Mouse (Mus musculus) heart, adult 11 months (tissue): Measurements from ENCODE around the gene Armc2.
A peak's percentile ranks its signal among the peaks of the same experiment; 100 is the strongest.
"Not testable (repeated sequence)": the region's sequence is repeated elsewhere in the genome, so short reads cannot be mapped to it uniquely, and the experiment has no call there.

Source experiments
- DNase-seq: peaks from one replicate; pipeline ENCODE4 v3.0.0; 2022

Gene Armc2

DNA sequence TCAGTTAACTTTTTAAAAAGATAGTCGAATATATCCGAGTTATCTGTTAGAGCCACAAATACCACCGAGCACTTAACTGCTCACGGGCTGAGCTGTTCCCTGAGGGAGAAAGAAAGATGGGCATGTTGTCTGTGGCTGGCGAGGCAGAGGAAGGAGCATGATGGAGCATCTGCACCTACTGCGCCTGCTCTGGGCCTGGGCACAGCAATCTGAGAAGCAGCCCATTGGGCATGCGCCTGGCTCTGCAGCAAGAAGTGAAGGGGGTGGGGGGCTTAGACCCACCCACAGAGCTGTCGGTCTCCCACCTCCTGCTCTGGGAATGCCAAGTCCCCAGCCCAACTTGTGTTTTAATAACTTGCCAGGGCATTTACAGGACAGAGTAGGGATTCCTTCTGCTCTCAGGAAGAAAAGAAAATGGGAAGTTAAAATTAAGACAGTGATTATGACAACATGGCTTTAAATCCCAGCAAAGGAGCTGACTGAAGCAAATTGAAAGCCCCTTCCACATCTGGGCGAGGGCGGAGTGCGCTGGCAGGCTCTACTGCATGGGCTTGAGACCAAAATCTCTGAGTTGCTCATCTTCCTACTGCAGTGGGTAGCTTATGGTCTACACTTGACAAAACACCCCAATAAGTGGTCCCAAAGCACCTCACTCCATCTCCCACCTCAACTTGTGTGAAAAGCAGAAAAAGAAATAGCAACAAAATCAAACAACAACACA, 50.2 kb downstream of the Armc2 start:
- DNase-seq, result peak; percentile 95

- no peak for DNase-seq
These were observed 55.5 kb downstream of the Armc2 start for GRCm38 (mm10) chr10:41962725-41963124.

DNA sequence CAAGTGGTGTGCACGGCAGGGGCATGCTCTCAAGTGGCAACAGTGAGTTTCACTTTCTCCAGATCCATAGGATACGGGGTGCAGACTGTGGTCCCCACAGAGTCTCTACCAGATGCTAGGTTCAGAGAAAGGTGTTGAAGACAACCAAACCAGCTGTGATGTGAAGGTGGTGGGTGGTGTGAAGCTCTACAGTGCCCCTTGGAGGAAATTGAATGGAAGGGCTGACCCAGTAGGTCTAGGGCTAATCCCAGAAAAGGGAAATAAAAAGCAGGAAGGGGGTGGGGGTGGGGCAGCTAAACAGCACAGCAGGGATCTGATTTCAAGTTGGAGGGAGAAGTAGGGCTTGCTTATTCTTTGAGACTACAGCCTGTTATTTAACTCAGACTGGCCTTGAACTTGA, 58.4 kb downstream of the Armc2 start:
- peak; percentile 94 for DNase-seq

DNA sequence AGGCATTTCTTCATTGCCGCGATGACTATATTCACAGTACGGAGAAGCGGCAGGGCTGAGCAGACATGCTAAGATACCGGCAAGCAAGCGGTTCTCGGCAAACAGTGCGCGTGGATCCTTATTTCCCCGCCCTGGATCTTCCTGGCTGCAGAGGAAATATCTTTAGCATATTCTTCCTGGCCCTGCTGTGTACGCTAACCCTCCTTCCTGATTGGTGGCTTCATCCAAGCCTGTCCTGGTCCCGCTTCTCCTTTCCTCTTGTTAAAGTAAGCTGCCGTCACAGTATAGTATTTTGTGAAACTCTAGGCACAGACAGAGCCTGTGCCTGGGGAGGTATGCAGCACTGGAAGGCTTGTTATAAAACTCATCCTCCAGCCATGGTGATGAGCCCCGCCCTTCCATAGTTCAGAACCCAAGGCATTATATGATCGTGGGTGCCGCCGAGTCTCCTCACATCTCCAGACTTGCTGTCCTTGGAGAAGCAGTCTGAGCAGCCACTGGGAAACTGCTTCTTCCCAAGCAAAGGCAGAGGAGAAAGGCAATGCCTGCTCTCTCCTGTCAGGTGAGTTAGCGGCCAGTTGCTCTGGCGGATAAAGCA, 59.5 kb downstream of the Armc2 start:
- DNase-seq, result peak; percentile 96

- DNase-seq, result no peak
These were observed 60.6 kb downstream of the Armc2 start for GRCm38 (mm10) chr10:41957421-41958225.

DNA sequence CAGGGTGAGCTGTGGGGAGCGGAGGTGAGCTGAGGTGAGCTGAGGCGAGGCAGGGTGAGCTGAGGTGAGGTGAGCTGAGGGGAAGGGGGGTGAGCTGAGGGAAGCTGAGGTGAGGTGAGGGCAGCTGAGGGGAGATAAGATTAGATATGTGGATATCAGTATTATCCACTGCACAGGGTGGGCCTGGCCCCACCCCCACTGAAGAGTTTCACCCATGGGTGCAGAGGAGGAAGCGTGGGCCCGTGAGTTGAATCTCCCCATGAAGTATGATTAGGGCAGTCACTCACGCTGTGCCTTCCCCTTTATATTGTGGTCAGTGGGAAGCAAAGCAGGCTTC, 64.7 kb downstream of the Armc2 start:
- DNase-seq, result no peak

DNA sequence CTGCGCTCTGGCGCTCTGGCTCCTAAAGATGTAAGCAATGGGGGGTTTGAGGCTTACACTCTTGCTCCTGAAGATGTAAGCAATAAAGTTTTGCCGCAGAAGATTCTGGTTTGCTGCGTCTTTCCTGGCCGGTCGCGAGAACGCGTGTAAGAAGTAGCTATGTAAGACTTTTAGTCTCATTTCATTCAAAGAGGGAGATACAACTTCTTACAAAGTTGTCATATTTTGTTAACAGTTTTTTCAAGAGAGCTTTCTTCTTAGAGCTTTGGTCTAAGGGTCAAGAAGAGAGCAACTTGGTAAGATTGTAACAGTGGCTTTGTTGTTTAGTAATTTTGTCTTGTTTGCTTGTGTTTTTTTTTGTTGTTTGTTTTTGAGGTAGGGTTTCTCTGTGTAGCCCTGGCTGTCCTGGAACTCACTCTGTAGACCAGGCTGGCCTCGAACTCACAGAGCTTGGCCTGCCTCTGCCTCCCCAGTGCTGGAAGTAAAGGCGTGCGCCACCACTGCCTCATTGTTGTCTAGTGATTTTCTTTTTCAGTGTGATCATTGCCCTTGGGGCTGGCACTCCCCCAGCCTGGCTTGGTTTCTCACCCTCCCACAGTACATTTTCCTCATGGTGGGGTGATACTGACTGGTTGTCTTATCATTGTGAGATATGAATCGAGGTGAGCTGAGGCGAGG, 65.3 kb downstream of the Armc2 start:
- no peak for DNase-seq

DNA sequence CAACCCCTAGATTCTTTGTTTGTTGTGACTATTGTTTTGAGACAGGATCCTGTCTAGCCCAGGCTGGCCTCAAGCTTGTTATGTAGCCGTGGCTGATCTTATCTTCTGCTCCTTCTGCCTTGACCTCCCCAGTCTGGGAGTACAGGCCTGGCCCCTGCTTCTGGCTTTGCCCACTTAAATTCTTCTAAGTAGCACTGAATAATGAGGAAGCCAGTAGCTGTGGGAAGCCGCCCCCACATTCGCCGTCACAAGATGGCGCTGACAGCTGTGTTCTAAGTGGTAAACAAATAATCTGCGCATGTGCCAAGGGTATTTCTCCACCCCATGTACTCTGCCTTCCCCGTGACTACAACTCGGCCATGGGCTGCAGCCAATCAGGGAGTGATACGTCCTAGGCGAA, 65.9 kb downstream of the Armc2 start:
- DNase-seq, result not testable (repeated sequence)

DNA sequence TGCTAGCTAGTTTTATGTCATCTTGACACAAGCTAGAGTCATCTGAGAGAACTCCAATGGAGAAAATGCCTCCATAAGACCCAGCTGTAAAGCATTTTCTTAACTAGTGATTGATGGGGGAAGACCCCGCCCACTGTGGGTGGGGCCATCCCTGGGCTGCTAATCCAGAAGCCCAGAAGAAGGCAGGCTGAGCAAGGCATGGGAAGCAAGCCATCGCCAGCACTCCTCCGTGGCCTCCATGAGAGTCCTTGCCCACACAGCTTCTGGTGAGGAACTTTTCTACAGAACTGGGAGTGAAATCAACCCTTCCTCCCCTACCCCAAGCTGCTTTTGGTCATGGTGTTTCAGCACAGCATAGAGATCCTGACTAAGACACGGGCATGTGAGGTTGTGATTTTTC, 79.2 kb downstream of the Armc2 start:
- no peak for DNase-seq

GRCm38 (mm10) chr10:41937176-41937575, 81.1 kb downstream of the Armc2 start:
- peak; percentile 96 for DNase-seq

GRCm38 (mm10) chr10:41936100-41936499, 82.1 kb downstream of the Armc2 start:
- peak; percentile 98 for DNase-seq

- DNase-seq, result no peak
These were observed 82.8 kb downstream of the Armc2 start for GRCm38 (mm10) chr10:41935476-41935829.

GRCm38 (mm10) chr10:41934633-41935475, 83.4 kb downstream of the Armc2 start:
- DNase-seq, result peak; percentile 100

DNA sequence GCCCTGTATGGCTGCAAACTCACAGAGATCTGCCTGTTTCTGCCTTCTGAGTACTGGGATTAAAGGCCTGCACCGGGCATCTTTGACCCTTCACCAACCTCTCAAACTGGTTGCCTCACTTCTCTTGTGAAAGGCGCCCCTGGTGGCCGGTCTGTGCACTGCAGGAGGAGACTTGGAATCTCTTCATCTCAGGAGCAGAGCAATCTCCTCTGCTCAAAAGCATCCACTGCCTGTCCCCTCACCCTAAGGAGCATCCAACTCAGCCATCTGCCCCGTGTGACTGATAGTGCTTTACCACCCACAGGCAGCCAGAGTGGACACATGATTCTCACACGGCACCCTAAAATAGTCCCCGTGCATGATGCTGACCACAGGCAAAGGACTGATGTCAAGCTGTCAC, 84.7 kb downstream of the Armc2 start:
- peak; percentile 99 for DNase-seq

DNA sequence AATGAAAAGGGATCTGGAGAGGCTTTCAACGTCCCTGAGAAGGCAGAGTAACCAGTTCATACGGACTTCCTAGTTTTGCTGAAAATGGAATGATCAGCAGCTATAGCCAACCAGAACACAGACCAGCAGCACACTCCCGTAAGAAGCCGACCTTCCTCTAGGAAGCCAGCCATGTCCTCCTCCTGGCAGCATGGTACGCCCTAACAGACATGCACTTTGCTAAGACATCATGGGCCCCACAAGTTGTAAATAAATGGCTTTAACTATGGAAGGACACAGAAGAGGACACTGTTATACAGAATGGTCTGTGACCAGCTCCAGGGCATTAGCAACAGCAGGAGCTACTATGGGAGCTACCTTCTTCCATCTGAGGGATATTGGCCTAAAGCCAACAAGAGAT, 85.3 kb downstream of the Armc2 start:
- peak; percentile 90 for DNase-seq

GRCm38 (mm10) chr10:41931962-41932361, 86.3 kb downstream of the Armc2 start:
- DNase-seq, result peak; percentile 94

- DNase-seq, result no peak
These were observed 87.3 kb downstream of the Armc2 start for GRCm38 (mm10) chr10:41930966-41931365.

- no peak for DNase-seq
These were observed 91.5 kb downstream of the Armc2 start for GRCm38 (mm10) chr10:41926726-41927125.

- DNase-seq, result no peak
These were observed 105.8 kb downstream of the Armc2 start for GRCm38 (mm10) chr10:41912290-41912994.

DNA sequence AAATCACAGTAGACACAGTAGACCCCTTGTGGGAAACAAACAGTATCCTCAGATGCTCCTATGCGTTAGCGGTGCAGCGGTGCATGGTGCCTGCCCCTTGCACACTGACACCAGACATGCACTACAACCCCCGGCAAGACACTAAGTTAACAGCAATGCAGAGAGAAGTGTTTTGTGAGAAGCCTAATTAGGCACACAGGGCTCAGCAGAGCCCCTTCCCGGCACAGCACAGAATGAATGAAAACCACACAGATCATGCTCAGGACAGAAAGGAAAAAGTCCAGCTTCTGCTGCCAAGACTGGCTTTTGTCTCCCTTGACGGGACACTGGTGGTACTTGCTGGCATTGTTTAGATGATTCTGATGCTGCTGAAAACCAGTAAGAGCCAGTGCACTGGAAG, 109.3 kb downstream of the Armc2 start:
- DNase-seq, result no peak

- DNase-seq, result peak; percentile 55
These were observed 110.3 kb downstream of the Armc2 start for GRCm38 (mm10) chr10:41907950-41908349.

DNA sequence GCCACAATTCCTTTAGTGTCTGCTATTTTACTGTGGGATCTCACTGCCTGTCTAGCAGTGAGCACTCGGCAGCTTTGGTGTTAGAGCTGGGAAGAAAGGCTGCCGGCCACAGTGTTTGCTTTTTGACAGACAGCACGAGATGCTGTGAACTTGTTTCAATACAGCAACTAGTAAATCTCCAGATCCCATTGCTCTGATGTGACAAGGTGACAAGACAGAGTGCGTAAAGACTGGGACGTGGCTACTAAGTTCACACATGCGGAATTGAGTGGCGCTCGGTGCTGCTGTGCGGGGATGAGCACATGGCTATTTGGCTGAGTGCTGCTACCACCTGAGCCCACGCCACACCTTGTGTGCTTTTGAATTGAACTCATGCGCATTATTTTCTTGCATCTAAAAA, 110.8 kb downstream of the Armc2 start:
- peak; percentile 71 for DNase-seq
